Mouse (Mus musculus) left cerebral cortex, adult 2 months (tissue): ENCODE results near the gene D6Wsu163e. TPM values are rescaled to one million over a fixed set of nuclear protein-coding genes. Genes with fewer than 3 reads are reported as not detected.
A peak's percentile ranks its signal among the peaks of the same experiment; 100 is the strongest.

Experiments used
- DNase-seq, 2 experiments: peaks; one replicate each; pipeline ENCODE4 v3.0.0; 2021 to 2022; ENCODE audit warnings: low spot score in 2 of 2, mixed read lengths in 1 of 2; ENCODE audit errors: extremely low spot score in 1 of 2
- H3K27ac ChIP-seq: fragments of 200-600 bp; 2 replicates; pipeline ENCODE4 v1.8.1; 2022
- H3K4me3 ChIP-seq: fragments of 200-600 bp; 2 replicates; pipeline ENCODE4 v1.8.1; 2022
- CTCF ChIP-seq: fragments of 200-600 bp; IDR thresholded peaks from 2 replicates; pipeline ENCODE4 v1.8.1; 2022; ENCODE audit warnings: antibody characterized with exemption, mild to moderate bottlenecking, moderate library complexity
- intact Hi-C: fragments of 180-260 bp; cut with DNase I; formaldehyde crosslinking; loops from one replicate; pipeline ENCODE4 v1.15.1; 2025
- total RNA-seq, 2 experiments: library from RNA; stranded (reverse); gene quantifications; 2 replicates each; pipeline ENCODE4 v1.2.3; 2021

The D6Wsu163e gene
- total RNA-seq, 2 experiments from 2014 or later = 40.3 to 47.3 TPM

DNA sequence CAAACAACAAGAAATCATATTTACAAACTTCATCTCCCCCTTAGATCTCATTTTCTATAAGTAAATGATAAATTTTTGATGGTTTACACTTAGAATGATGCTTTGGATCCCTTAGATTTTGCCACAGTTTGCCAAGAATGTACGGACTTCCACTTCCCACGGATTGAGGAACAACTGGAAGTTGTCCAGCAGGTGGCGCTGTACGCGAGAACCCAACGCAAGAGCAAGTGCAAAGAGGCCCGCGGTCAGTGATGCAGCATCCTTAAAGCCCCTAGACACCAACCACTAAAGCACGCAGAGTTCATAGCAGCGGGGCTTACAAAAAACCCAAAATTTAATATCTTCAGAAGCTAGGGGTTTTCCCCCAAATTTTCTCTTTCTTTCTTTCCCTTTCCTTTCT, 16.0 kb downstream of the D6Wsu163e start:
- Histone ChIP-seq H3K27ac (no peak overlapping the region), H3K4me3 (no peak overlapping the region)
- intact Hi-C loops = loop anchor here (1.0 to 10.0 kb wide), 3 partner anchors 131 to 491 kb away; partner anchors contain the start of gene Parp11
- peak; percentile 72 to 75 for DNase-seq
- peak; percentile 91 for TF ChIP-seq CTCF

DNA sequence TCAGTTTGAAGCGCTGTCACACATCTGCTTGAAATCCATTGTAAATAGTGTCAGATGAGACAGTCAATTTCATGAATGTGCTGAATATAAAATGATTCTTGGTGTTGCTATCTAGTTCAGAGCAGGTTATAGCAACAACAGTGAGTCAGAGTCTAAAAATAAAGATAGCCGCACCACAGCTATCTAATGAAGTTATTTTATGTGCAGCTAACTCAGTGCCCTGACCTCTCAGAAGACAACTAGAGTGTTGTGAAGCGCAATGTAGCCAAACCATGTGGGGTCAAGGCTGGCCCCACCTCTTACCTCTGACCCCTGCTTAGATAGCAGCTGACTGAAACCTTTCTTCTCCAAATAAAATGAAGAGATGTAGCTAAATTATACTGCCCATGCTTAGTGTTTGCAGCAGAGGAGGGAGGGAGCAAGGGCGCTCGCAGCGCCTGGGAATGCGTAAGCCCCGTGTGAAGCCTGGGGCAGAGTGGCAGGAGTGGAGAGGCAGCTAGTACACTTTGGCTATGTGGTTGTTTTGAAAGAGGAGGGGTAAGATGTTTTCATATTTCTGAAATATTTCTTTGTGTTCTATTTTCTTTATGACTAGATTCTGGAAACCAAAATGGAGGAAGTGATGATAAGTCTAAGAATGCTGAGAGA, 21.7 kb downstream of the D6Wsu163e start:
- intact Hi-C loops = no loop called here
- Histone ChIP-seq H3K4me3 (no peak overlapping the region), H3K27ac (no peak overlapping the region)
- no peak for TF ChIP-seq CTCF
- DNase-seq = no peak

- no peak for DNase-seq
- Histone ChIP-seq H3K4me3 (no peak overlapping the region), H3K27ac (no peak overlapping the region)
- TF ChIP-seq CTCF = no peak
- intact Hi-C loops = no loop called here
These were observed 22.9 kb downstream of the D6Wsu163e start for GRCm38 (mm10) chr6:126962709-126963108.

- no peak overlapping the region for H3K4me3 ChIP-seq
- no peak for TF ChIP-seq CTCF
- intact Hi-C loops = no loop called here
- no peak overlapping the region for H3K27ac ChIP-seq
- no peak for DNase-seq
These were observed 23.7 kb downstream of the D6Wsu163e start for GRCm38 (mm10) chr6:126963426-126963825.

DNA sequence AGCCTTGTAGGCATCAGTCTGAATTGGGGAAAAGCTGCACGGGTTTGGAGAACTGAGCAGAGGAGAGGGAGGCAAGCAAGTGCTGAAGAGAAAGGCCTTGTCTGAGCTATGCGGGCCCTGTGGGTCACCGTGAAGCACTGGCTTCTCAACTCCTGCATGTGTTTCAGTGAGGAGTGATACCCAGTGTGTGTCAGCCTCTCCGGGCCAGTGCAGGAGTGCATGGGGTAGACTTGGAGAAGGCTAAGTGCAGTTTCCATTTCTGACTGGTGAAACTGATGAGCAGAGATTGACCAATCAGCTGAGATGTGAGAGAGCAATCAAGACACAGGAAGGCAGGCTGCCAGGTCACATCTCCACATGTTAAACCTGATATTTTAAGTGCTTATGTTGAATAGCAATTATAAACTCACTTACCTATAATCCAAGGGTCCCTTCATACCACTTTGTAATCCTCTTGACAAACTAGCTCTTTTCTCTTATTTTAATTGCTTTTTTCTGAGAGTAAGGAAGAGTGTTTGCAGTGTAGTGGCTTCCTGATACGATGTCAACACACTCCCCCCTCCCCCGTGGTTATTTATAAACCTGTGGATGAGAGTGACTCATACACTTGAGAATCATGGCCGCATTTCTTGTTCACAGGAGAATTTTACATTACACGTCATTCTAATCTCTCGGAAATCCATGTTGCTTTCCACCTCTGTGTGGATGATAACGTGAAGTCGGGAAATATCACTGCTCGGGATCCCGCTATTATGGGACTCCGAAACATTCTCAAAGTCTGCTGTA, 26.7 kb downstream of the D6Wsu163e start:
- no peak for TF ChIP-seq CTCF
- no peak for DNase-seq
- H3K27ac ChIP-seq = no peak overlapping the region
- H3K4me3 ChIP-seq = no peak overlapping the region
- intact Hi-C loops = no loop called here

DNA sequence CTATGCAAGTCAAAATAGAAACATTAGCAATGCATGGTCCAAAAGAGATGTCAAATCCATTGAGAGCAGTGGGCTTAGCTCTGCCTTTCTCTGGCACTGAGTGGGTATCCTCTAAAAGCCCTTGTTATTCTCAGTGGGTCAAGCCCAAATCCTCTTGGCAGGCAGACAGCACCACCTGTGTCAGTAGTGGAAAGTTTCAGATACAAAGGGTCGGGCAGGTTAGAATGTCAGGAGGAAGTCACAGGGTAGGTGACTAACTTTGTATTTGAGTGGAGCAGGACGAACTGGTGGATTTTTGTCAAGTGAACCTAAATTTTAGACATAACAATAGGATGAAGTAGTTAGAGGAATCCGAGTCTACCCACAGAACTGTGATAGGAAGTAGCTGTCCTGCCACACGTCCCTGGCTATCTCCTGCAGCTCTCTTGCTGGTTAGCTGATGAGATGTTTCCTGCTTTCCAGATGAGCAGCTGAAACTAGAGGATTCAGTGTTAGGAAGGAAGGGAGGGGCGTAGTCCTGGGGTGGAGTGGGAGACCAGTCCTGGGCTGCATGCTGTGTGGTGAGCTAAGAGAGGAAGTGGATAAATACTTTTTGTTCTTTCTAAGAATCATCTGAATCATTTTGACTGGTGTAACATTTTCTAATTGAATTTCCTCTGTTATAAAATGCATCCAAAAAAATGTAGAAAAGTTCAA, 41.9 kb downstream of the D6Wsu163e start:
- intact Hi-C loops = no loop called here
- TF ChIP-seq CTCF = no peak
- Histone ChIP-seq H3K27ac (no peak overlapping the region), H3K4me3 (no peak overlapping the region)
- no peak for DNase-seq

GRCm38 (mm10) chr6:126993676-126994075, 53.9 kb downstream of the D6Wsu163e start:
- DNase-seq = no peak
- TF ChIP-seq CTCF = no peak
- H3K4me3 ChIP-seq = no peak overlapping the region
- no peak overlapping the region for H3K27ac ChIP-seq
- intact Hi-C loops = no loop called here

- no peak overlapping the region for H3K27ac ChIP-seq
- no peak for TF ChIP-seq CTCF
- DNase-seq = no peak
- intact Hi-C loops = no loop called here
- no peak overlapping the region for H3K4me3 ChIP-seq
These were observed 55.7 kb downstream of the D6Wsu163e start for GRCm38 (mm10) chr6:126995494-126995893.

DNA sequence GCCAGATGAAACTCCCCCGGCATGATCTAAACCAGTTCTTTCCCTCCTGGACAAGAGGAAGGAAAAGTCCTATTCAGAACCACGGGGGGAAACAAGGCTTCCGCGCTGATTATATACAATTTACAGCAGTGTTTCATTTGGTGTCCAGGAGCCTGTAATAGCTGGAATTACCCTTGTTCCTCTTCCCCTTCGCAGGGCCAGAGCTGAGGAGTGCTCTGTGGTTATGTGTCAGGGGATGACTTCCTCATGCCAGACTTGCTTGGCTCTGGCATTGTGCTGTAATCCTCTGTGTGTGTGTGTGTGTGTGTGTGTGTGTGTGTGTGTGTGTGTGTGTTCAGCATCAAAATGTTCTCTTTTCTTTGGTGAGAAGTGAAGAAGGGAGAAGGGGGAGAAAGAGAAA, 56.6 kb downstream of the D6Wsu163e start:
- Histone ChIP-seq H3K4me3 (no peak overlapping the region), H3K27ac (no peak overlapping the region)
- intact Hi-C loops = no loop called here
- no peak for DNase-seq
- TF ChIP-seq CTCF = no peak

DNA sequence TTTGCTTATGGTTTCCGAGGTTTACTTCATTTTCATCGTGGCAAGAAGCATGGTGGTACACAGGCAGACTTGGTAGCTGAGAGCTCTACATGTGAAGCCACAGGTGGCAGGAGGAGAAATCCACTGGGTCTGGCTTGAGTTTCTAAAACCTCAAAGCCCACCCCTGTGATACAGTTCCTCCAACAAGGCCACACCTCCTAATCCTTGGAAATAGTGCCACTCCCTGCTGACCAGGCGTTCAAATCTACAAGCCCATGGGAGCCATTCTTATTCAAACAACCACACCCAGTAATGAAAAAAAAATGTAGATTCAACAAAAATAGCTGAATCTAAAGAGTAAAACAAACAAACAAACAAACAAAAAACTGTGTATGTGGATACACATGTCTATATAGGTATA, 65.9 kb downstream of the D6Wsu163e start:
- intact Hi-C loops = no loop called here

GRCm38 (mm10) chr6:127006551-127006950, 66.8 kb downstream of the D6Wsu163e start:
- no peak overlapping the region for H3K4me3 ChIP-seq
- intact Hi-C loops = no loop called here
- no peak for DNase-seq

More for the DNA sequence above, 65.9 kb downstream of the D6Wsu163e start:
- no peak overlapping the region for H3K27ac ChIP-seq
- H3K4me3 ChIP-seq = no peak overlapping the region
- DNase-seq = no peak
- TF ChIP-seq CTCF = no peak

GRCm38 (mm10) chr6:127010021-127010420, 70.3 kb downstream of the D6Wsu163e start:
- no peak overlapping the region for H3K4me3 ChIP-seq
- no peak for DNase-seq
- TF ChIP-seq CTCF = no peak
- H3K27ac ChIP-seq = no peak overlapping the region
- intact Hi-C loops = no loop called here

More at GRCm38 (mm10) chr6:127006551-127006950, 66.8 kb downstream of the D6Wsu163e start:
- TF ChIP-seq CTCF = no peak
- no peak overlapping the region for H3K27ac ChIP-seq
